Mouse (Mus musculus) myocyte (in vitro differentiated cells): ENCODE data around the gene Ten1. TPM values are rescaled to one million over a fixed set of nuclear protein-coding genes. Genes with fewer than 3 reads are reported as not detected.

Experiments
- H3K27me3 ChIP-seq: one replicate; pipeline ENCODE4 v1.6.1; 2011; ENCODE audit not compliant: control insufficient read depth, insufficient read depth, insufficient read length
- H3K36me3 ChIP-seq: one replicate; pipeline ENCODE4 v1.6.1; 2011; ENCODE audit not compliant: control insufficient read depth, insufficient read depth
- H3K4me2 ChIP-seq: one replicate; pipeline ENCODE4 v1.6.1; 2011; ENCODE audit warnings: low read depth, control low read depth
- H3K4me3 ChIP-seq: one replicate; pipeline ENCODE4 v1.5.1; 2011; ENCODE audit warnings: mild to moderate bottlenecking, control low read depth, moderate library complexity
- H3K79me2 ChIP-seq: one replicate; pipeline ENCODE4 v1.6.1; 2011; ENCODE audit not compliant: control insufficient read depth, insufficient read depth
- H3ac ChIP-seq: one replicate; pipeline ENCODE4 v1.6.1; 2011; ENCODE audit not compliant: control insufficient read depth, insufficient read length
- CEBPB ChIP-seq: IDR thresholded peaks from 2 replicates; pipeline ENCODE4 v1.6.1; 2011; ENCODE audit warnings: mild to moderate bottlenecking, moderate library complexity; ENCODE audit not compliant: poor library complexity, insufficient read depth, severe bottlenecking
- E2F4 ChIP-seq: IDR thresholded peaks from one replicate; pipeline ENCODE4 v1.6.1; 2011; ENCODE audit warnings: mild to moderate bottlenecking, control low read depth, moderate library complexity; ENCODE audit not compliant: insufficient read depth
- MAX ChIP-seq: IDR thresholded peaks from one replicate; pipeline ENCODE4 v1.6.1; 2011; ENCODE audit warnings: low read depth, mild to moderate bottlenecking, control low read depth
- MYOD1 ChIP-seq, 3 experiments: IDR thresholded peaks; one replicate each; pipeline ENCODE4 v1.6.1; 2011; ENCODE audit warnings: control low read depth in 2 of 3, low read depth in 2 of 3, mild to moderate bottlenecking in 2 of 3, moderate library complexity in 1 of 3; ENCODE audit not compliant: insufficient read length in 2 of 3, control insufficient read depth in 1 of 3
- MYOG ChIP-seq, 3 experiments: IDR thresholded peaks; one replicate each; pipeline ENCODE4 v1.6.1; 2011; ENCODE audit warnings: control low read depth in 2 of 3, low read depth in 2 of 3, mild to moderate bottlenecking in 2 of 3; ENCODE audit not compliant: insufficient read length in 2 of 3, control insufficient read depth in 1 of 3, insufficient read depth in 1 of 3
- POLR2A ChIP-seq: IDR thresholded peaks from one replicate; pipeline ENCODE4 v1.6.1; 2011; ENCODE audit warnings: low read depth, mild to moderate bottlenecking, control low read depth, moderate library complexity; ENCODE audit not compliant: insufficient read length
- POLR2AphosphoS2 ChIP-seq: IDR thresholded peaks from one replicate; pipeline ENCODE4 v1.6.1; 2011; ENCODE audit warnings: low read depth, control low read depth; ENCODE audit not compliant: insufficient read length
- REST ChIP-seq: IDR thresholded peaks from one replicate; pipeline ENCODE4 v1.6.1; 2011; ENCODE audit warnings: mild to moderate bottlenecking, control low read depth, moderate library complexity; ENCODE audit not compliant: insufficient read depth, insufficient read length
- SRF ChIP-seq: IDR thresholded peaks from one replicate; pipeline ENCODE4 v1.6.1; 2011; ENCODE audit warnings: low read depth; ENCODE audit not compliant: control insufficient read depth, insufficient read length
- TCF12 ChIP-seq: IDR thresholded peaks from one replicate; pipeline ENCODE4 v1.6.1; 2011; ENCODE audit warnings: mild to moderate bottlenecking, control low read depth; ENCODE audit not compliant: poor library complexity, insufficient read depth, severe bottlenecking
- TCF3 ChIP-seq: IDR thresholded peaks from one replicate; pipeline ENCODE4 v1.6.1; 2011; ENCODE audit warnings: low read depth, control low read depth; ENCODE audit not compliant: insufficient read length
- USF1 ChIP-seq: IDR thresholded peaks from one replicate; pipeline ENCODE4 v1.6.1; 2011; ENCODE audit warnings: low read depth, mild to moderate bottlenecking, control low read depth, moderate library complexity
- polyA plus RNA-seq: library from polyadenylated mRNA; unstranded; fragments of >200 nt; fragmentation: generic; extraction: Trizol; gene quantifications from one replicate; pipeline ENCODE4 v1.2.1, GENCODE M21; 2012; ENCODE audit warnings: missing spikeins

The Ten1 gene
- polyA plus RNA-seq, 1 experiment = 61.4 TPM

DNA sequence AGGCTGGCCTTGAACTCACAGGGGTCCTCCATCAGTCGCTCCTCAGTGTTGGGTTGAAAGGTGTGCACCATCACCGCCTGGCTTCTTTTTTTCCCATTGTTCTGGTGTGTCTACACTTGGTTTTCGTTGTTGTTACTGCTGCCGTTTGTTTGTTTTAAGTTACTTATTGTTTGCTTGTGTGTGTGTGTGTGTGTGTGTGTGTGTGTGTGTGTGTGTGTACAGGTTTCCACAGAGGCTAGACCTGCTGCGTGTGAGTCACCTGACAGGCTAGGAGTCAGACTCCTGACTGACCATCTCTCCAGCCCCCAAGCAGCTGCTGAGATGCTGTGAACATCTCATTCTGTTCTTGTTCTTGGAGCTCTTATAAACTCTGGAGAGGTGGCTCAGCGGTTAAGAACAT is 14.2 kb downstream of the Ten1 start:
- no peak overlapping the region for H3K4me3 ChIP-seq
- TF ChIP-seq MYOD1 (IDR thresholded peaks at IDR 0.05; ENCODE audit: control insufficient read depth in 1 of 3, insufficient read length in 2 of 3, low read depth in 2 of 3) = no peak
- no peak for TF ChIP-seq MAX
- TF ChIP-seq POLR2A = no peak
- no peak for TF ChIP-seq CEBPB
- TF ChIP-seq MYOG (IDR thresholded peaks at IDR 0.05; ENCODE audit: control insufficient read depth in 1 of 3, insufficient read depth in 1 of 3, insufficient read length in 2 of 3, low read depth in 2 of 3) = no peak
- no peak for TF ChIP-seq E2F4
- TF ChIP-seq REST = no peak
- TF ChIP-seq TCF3 = no peak
- TF ChIP-seq USF1 = no peak
- no peak for TF ChIP-seq POLR2AphosphoS2
- no peak for TF ChIP-seq SRF
- TF ChIP-seq TCF12 = no peak
- H3K36me3 ChIP-seq = no peaks in the 10 kb centered on the region
- no peaks in the 10 kb centered on the region for H3K27me3 ChIP-seq
- no peak overlapping the region for H3ac ChIP-seq
- no peaks in the 10 kb centered on the region for H3K79me2 ChIP-seq
- H3K4me2 ChIP-seq = no peak overlapping the region

GRCm38 (mm10) chr11:116213877-116214510 is 15.3 kb downstream of the Ten1 start:
- TF ChIP-seq USF1 = no peak
- TF ChIP-seq POLR2AphosphoS2 = no peak
- TF ChIP-seq POLR2A = no peak
- Histone ChIP-seq H3K4me2 (no peak overlapping the region), H3K36me3 (no peaks in the 10 kb centered on the region), H3K4me3 (no peak overlapping the region), H3K79me2 (no peaks in the 10 kb centered on the region), H3ac (no peak overlapping the region), H3K27me3 (no peaks in the 10 kb centered on the region)

- Histone ChIP-seq H3K27me3 (no peaks in the 10 kb centered on the region), H3K4me2 (no peak overlapping the region), H3K36me3 (no peaks in the 10 kb centered on the region), H3K4me3 (no peak overlapping the region), H3ac (no peak overlapping the region), H3K79me2 (no peaks in the 10 kb centered on the region)
- no peak for TF ChIP-seq POLR2AphosphoS2
- no peak for TF ChIP-seq TCF3
- no peak for TF ChIP-seq MYOG (IDR thresholded peaks at IDR 0.05; ENCODE audit: control insufficient read depth in 1 of 3, insufficient read depth in 1 of 3, insufficient read length in 2 of 3, low read depth in 2 of 3)
- TF ChIP-seq SRF = no peak
- no peak for TF ChIP-seq CEBPB
- TF ChIP-seq TCF12 = no peak
- no peak for TF ChIP-seq MAX
- TF ChIP-seq REST = no peak
- TF ChIP-seq POLR2A = no peak
- no peak for TF ChIP-seq E2F4
- no peak for TF ChIP-seq MYOD1 (IDR thresholded peaks at IDR 0.05; ENCODE audit: control insufficient read depth in 1 of 3, insufficient read length in 2 of 3, low read depth in 2 of 3)
- no peak for TF ChIP-seq USF1
Observed at GRCm38 (mm10) chr11:116215181-116215580, 16.5 kb downstream of the Ten1 start.

GRCm38 (mm10) chr11:116215991-116216390 is 17.3 kb downstream of the Ten1 start:
- Histone ChIP-seq H3K36me3 (no peaks in the 10 kb centered on the region), H3ac (no peak overlapping the region), H3K27me3 (no peaks in the 10 kb centered on the region), H3K4me2 (no peak overlapping the region), H3K79me2 (no peaks in the 10 kb centered on the region), H3K4me3 (no peak overlapping the region)
- TF ChIP-seq SRF (no peak), USF1 (no peak), TCF12 (no peak), TCF3 (no peak), MYOD1 (IDR thresholded peaks at IDR 0.05; ENCODE audit: control insufficient read depth in 1 of 3, insufficient read length in 2 of 3, low read depth in 2 of 3) (no peak), MYOG (IDR thresholded peaks at IDR 0.05; ENCODE audit: control insufficient read depth in 1 of 3, insufficient read depth in 1 of 3, insufficient read length in 2 of 3, low read depth in 2 of 3) (no peak), POLR2A (no peak), CEBPB (no peak), POLR2AphosphoS2 (no peak), E2F4 (no peak), MAX (no peak), REST (no peak)

DNA sequence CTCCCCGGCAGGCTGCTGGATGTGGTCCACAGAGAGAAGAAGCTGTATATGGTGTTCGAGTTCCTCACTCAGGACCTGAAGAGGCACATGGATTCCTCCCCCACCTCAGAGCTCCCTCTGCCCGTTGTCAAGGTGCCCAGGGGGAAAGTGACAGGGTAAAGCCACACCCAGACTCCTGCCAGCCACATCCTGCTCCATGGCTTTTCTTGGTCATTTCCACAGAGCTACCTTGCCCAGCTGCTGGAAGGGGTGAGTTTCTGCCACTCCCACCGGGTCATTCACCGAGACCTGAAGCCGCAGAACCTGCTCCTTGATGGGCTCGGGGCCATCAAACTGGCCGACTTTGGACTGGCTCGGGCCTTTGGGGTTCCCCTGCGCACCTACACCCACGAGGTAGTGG is 17.9 kb downstream of the Ten1 start:
- Histone ChIP-seq H3K4me2 (no peak overlapping the region), H3K27me3 (no peaks in the 10 kb centered on the region), H3ac (no peak overlapping the region), H3K36me3 (no peaks in the 10 kb centered on the region), H3K79me2 (no peaks in the 10 kb centered on the region), H3K4me3 (no peak overlapping the region)
- no peak for TF ChIP-seq MYOG (IDR thresholded peaks at IDR 0.05; ENCODE audit: control insufficient read depth in 1 of 3, insufficient read depth in 1 of 3, insufficient read length in 2 of 3, low read depth in 2 of 3)
- TF ChIP-seq TCF3 = no peak
- TF ChIP-seq USF1 = no peak
- TF ChIP-seq MAX = no peak
- TF ChIP-seq MYOD1 (IDR thresholded peaks at IDR 0.05; ENCODE audit: control insufficient read depth in 1 of 3, insufficient read length in 2 of 3, low read depth in 2 of 3) = no peak
- no peak for TF ChIP-seq TCF12
- no peak for TF ChIP-seq POLR2AphosphoS2
- no peak for TF ChIP-seq POLR2A
- TF ChIP-seq SRF = no peak
- TF ChIP-seq REST = no peak
- TF ChIP-seq CEBPB = no peak
- no peak for TF ChIP-seq E2F4
